Comparison of ENCODE assay signal across 15 mouse cellular contexts in the genomic region with DNA sequence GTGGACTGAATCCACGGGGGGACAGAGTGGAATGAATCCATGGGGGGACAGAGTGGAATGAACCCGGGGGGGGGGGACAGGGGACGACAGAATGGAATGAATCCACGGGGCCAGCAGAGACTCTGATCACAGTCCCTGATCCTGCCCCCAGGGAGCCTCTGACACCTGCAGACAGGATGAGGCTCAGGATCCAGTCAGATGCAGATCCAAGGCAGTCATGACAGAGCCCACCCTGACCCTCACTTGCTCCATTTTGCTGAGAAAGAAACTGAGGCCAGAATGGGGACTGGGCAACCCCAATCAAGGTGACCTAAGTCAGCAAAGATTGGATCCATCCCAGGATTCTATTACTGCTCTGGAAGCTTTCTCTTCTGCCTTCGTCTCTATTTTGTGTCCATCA. TPM values are rescaled to one million over a fixed set of nuclear protein-coding genes. Genes with fewer than 3 reads are reported as not detected.
DNase-seq lines count a peak whose midpoint lies in the region; ATAC-seq and TF ChIP-seq lines count a peak whose summit lies in the region.
"Had no signal": no experiment of that assay in that cellular context is flagged by ENCODE, and none has a peak within 500 bp of the region (broad histone marks: within the 10 kb centered on the region; RNA-seq: fewer than 3 reads in every experiment).

No protein-coding gene starts in this region.

- no peak overlapping the region for H3K4me3 ChIP-seq in gastrocnemius, adult 2 months
- no peak overlapping the region for H3K4me3 ChIP-seq in hindbrain, embryonic 11.5 days (ENCODE audit: low read depth, low read length)
- no peak overlapping the region for H3K4me3 ChIP-seq in hindbrain, embryonic 13.5 days
- no peak overlapping the region for H3K4me3 ChIP-seq in lung, embryonic 14.5 days (ENCODE audit: low read depth, low read length)
- no peak overlapping the region for H3K4me3 ChIP-seq in intestine, embryonic 16.5 days (ENCODE audit: low read length)
- H3K4me3 ChIP-seq: forebrain, embryonic 15.5 days; liver, embryonic 15.5 days; megakaryocyte, embryonic 14.5 days; neural tube, embryonic 12.5 days had no signal

- intact Hi-C loops in gastrocnemius, adult 2 months (cut with DNase I), result no loop called here

- 0 out of 2 replicates have a peak overlapping the region, but pooled peaks have one; percentile 3 for H3K4me2 ChIP-seq in hindbrain, embryonic 11.5 days (replicated peaks; ENCODE audit: low read depth, low read length)
- H3K4me2 ChIP-seq in hindbrain, embryonic 13.5 days, result no peak overlapping the region
- peak overlapping the region; percentile 20; the same call in 1 of the 2 replicates for H3K4me2 ChIP-seq in lung, embryonic 14.5 days
- no peak overlapping the region for H3K4me2 ChIP-seq in intestine, embryonic 16.5 days (ENCODE audit: low read depth, low read length)
- H3K4me2 ChIP-seq: forebrain, embryonic 15.5 days; liver, embryonic 15.5 days; neural tube, embryonic 12.5 days had no signal

- 15% methylated on average over 4 of the region's 5 CpGs for WGBS in hindbrain, embryonic 11.5 days
- 12% methylated on average over 4 of the region's 5 CpGs for WGBS in hindbrain, embryonic 13.5 days
- 10% methylated on average over 5 of the region's 5 CpGs for WGBS in lung, embryonic 14.5 days
- WGBS in intestine, embryonic 16.5 days, result 18% methylated on average over 5 of the region's 5 CpGs

- no peak for ATAC-seq in hindbrain, embryonic 11.5 days (ENCODE audit: low FRiP score)
- no peak for ATAC-seq in hindbrain, embryonic 13.5 days (ENCODE audit: low FRiP score)
- ATAC-seq in lung, embryonic 14.5 days (ENCODE audit: insufficient read depth), result no peak
- ATAC-seq in intestine, embryonic 16.5 days, result no peak
- ATAC-seq: forebrain, embryonic 15.5 days had no signal

- no peak overlapping the region for H3K9ac ChIP-seq in hindbrain, embryonic 11.5 days (ENCODE audit: low read depth, low read length)
- H3K9ac ChIP-seq in hindbrain, embryonic 13.5 days, result no peak overlapping the region
- no peak overlapping the region for H3K9ac ChIP-seq in lung, embryonic 14.5 days
- 0 out of 2 replicates have a peak overlapping the region, but pooled peaks have one; percentile 16 for H3K9ac ChIP-seq in intestine, embryonic 16.5 days (ENCODE audit: low read depth, low read length)
- H3K9ac ChIP-seq: forebrain, embryonic 15.5 days; liver, embryonic 15.5 days; neural tube, embryonic 12.5 days had no signal

- H3K27me3 ChIP-seq in hindbrain, embryonic 11.5 days (ENCODE audit: control insufficient read depth, insufficient read depth, low read length), result no peaks in the 10 kb centered on the region
- H3K27me3 ChIP-seq in hindbrain, embryonic 13.5 days, result peaks cover 21% of the 10 kb centered on the region; the same call in 1 of the 2 replicates
- no peaks in the 10 kb centered on the region for H3K27me3 ChIP-seq in lung, embryonic 14.5 days (ENCODE audit: insufficient read depth, low read length)
- no peaks in the 10 kb centered on the region for H3K27me3 ChIP-seq in intestine, embryonic 16.5 days (replicated peaks; ENCODE audit: control insufficient read depth, insufficient read depth, low read length)
- H3K27me3 ChIP-seq: forebrain, embryonic 15.5 days had no signal

- H3K4me1 ChIP-seq in hindbrain, embryonic 11.5 days (replicated peaks; ENCODE audit: control insufficient read depth, insufficient read depth, low read length), result no peaks in the 10 kb centered on the region; the same call in 1 of the 2 replicates
- peaks cover 12% of the 10 kb centered on the region for H3K4me1 ChIP-seq in hindbrain, embryonic 13.5 days (replicated peaks)
- H3K4me1 ChIP-seq in lung, embryonic 14.5 days (ENCODE audit: insufficient read depth), result no peaks in the 10 kb centered on the region
- H3K4me1 ChIP-seq in intestine, embryonic 16.5 days (ENCODE audit: control insufficient read depth, insufficient read depth, low read length), result peaks cover 9% of the 10 kb centered on the region
- H3K4me1 ChIP-seq: forebrain, embryonic 15.5 days had no signal

- H3K27ac ChIP-seq in gastrocnemius, adult 2 months, result peak overlapping the region; percentile 71
- no peak overlapping the region for H3K27ac ChIP-seq in hindbrain, embryonic 11.5 days (ENCODE audit: low read depth, low read length)
- no peak overlapping the region for H3K27ac ChIP-seq in hindbrain, embryonic 13.5 days
- peak overlapping the region; percentile 42; the same call in 1 of the 2 replicates for H3K27ac ChIP-seq in lung, embryonic 14.5 days (ENCODE audit: low read depth)
- H3K27ac ChIP-seq in intestine, embryonic 16.5 days (ENCODE audit: low read length), result no peak overlapping the region
- H3K27ac ChIP-seq: forebrain, embryonic 15.5 days; liver, embryonic 15.5 days; neural tube, embryonic 12.5 days had no signal

- no peak for DNase-seq in gastrocnemius, adult 2 months
- DNase-seq in gastrocnemius, adult 8-10 months (ENCODE audit: low spot score in 2 of 2), result no peak
- no peak for DNase-seq in hindbrain, embryonic 11.5 days (ENCODE audit: low spot score)
- peak; percentile 22 for DNase-seq in lung, embryonic 14.5 days
- no peak for DNase-seq in lung, postnatal 14 days
- no peak for DNase-seq in c-Kit-positive CD71-positive TER-119-positive erythroid progenitor cells, embryonic 14.5 days (ENCODE audit: low spot score)
- DNase-seq: cerebellum, adult 2 months; layer of hippocampus, postnatal 36 days; thymus, adult 2 months had no signal

- TF ChIP-seq CTCF in gastrocnemius, adult 2 months (IDR thresholded peaks at IDR 0.05), result no peak
- TF ChIP-seq CTCF in lung, embryonic 14.5 days (IDR thresholded peaks at IDR 0.05; ENCODE audit: low read depth), result no peak

- no peaks in the 10 kb centered on the region for H3K36me3 ChIP-seq in hindbrain, embryonic 11.5 days (ENCODE audit: control insufficient read depth, insufficient read depth, low read length)
- no peaks in the 10 kb centered on the region for H3K36me3 ChIP-seq in hindbrain, embryonic 13.5 days
- no peaks in the 10 kb centered on the region for H3K36me3 ChIP-seq in lung, embryonic 14.5 days (ENCODE audit: insufficient read depth)
- H3K36me3 ChIP-seq in intestine, embryonic 16.5 days (ENCODE audit: control insufficient read depth, insufficient read depth, low read length), result no peaks in the 10 kb centered on the region
- H3K36me3 ChIP-seq: forebrain, embryonic 15.5 days; liver, embryonic 15.5 days; neural tube, embryonic 12.5 days had no signal

- H3K9me3 ChIP-seq in hindbrain, embryonic 11.5 days (ENCODE audit: control insufficient read depth, low read length), result no peaks in the 10 kb centered on the region
- H3K9me3 ChIP-seq in hindbrain, embryonic 13.5 days, result no peaks in the 10 kb centered on the region
- H3K9me3 ChIP-seq in lung, embryonic 14.5 days (ENCODE audit: low read depth, low read length), result no peaks in the 10 kb centered on the region
- no peaks in the 10 kb centered on the region for H3K9me3 ChIP-seq in intestine, embryonic 16.5 days (ENCODE audit: control insufficient read depth, low read length)
- H3K9me3 ChIP-seq: forebrain, embryonic 15.5 days; liver, embryonic 15.5 days; neural tube, embryonic 12.5 days had no signal

RNA-seq across cellular contexts. Expression of gene Ergic1, which starts 12.7 kb away (rescaled TPM):
- 10 to 100 TPM; 40.3 to 60.3 TPM for total RNA-seq in gastrocnemius, adult 2 months (2021)
- total RNA-seq in gastrocnemius, adult 8-10 months (2022), result 10 to 100 TPM; 42.1 to 62.2 (median 50.9) TPM
- polyA plus RNA-seq in hindbrain, embryonic 11.5 days (2014; fragmentation: Nextera tagmentation; extraction: Ambion mirVana), result 112 and 119 TPM in 2 replicates
- 86.8 and 90.1 TPM in 2 replicates for polyA plus RNA-seq in hindbrain, embryonic 13.5 days (2015; fragmentation: Nextera tagmentation; extraction: Ambion mirVana)
- polyA plus RNA-seq in lung, embryonic 14.5 days (2014; fragmentation: Nextera tagmentation; extraction: Ambion mirVana), result 125 and 127 TPM in 2 replicates
- polyA plus RNA-seq in intestine, embryonic 16.5 days (2015; fragmentation: Nextera tagmentation; extraction: Ambion mirVana), result 88.6 and 91.2 TPM in 2 replicates

RNA-seq across cellular contexts. Expression of gene Dusp1, which starts 13.4 kb away (rescaled TPM):
- total RNA-seq in gastrocnemius, adult 2 months (2021), result 10 to 100 TPM; 73.0 to 89.6 TPM
- total RNA-seq in gastrocnemius, adult 8-10 months (2022), result 10 to 100 TPM; 49.6 to 99.2 (median 59.4) TPM
- polyA plus RNA-seq in hindbrain, embryonic 11.5 days (2014; fragmentation: Nextera tagmentation; extraction: Ambion mirVana), result 34.9 and 39.0 TPM in 2 replicates
- 34.5 and 35.5 TPM in 2 replicates for polyA plus RNA-seq in hindbrain, embryonic 13.5 days (2015; fragmentation: Nextera tagmentation; extraction: Ambion mirVana)
- polyA plus RNA-seq in lung, embryonic 14.5 days (2014; fragmentation: Nextera tagmentation; extraction: Ambion mirVana), result 19.7 and 24.5 TPM in 2 replicates
- 12.2 and 14.4 TPM in 2 replicates for polyA plus RNA-seq in intestine, embryonic 16.5 days (2015; fragmentation: Nextera tagmentation; extraction: Ambion mirVana)

Comparison
In these comparisons a context has a peak if more than half of its experiments do, and no peak if none do; other contexts are left out.
1. H3K4me2 ChIP-seq: peak in hindbrain, embryonic 11.5 days (single experiment) and lung, embryonic 14.5 days (single experiment); none in hindbrain, embryonic 13.5 days (single experiment) and intestine, embryonic 16.5 days (single experiment).
2. H3K27ac ChIP-seq: peak in gastrocnemius, adult 2 months (single experiment) and lung, embryonic 14.5 days (single experiment); none in hindbrain, embryonic 11.5 days (single experiment), hindbrain, embryonic 13.5 days (single experiment) and intestine, embryonic 16.5 days (single experiment).